Mouse (Mus musculus) stomach, postnatal 0 days (tissue): Measurements from ENCODE around the gene Zfp846. TPM values are rescaled to one million over a fixed set of nuclear protein-coding genes. Genes with fewer than 3 reads are reported as not detected.
"Not testable (repeated sequence)": the region's sequence is repeated elsewhere in the genome, so short reads cannot be mapped to it uniquely, and the experiment has no call there.

Experiments
- ATAC-seq: fragments of 200-750 bp; cut with Nextera tagmentation; 2 replicates; pipeline ENCODE4 v1.8.0; 2017; ENCODE audit not compliant: low FRiP score, low TSS enrichment
- DNase-seq: peaks from one replicate; pipeline ENCODE4 v3.0.0-alpha.2; 2016; ENCODE audit warnings: low spot score
- H3K27ac ChIP-seq: fragments of 300-500 bp; sonication (generic); replicated peaks from 2 replicates; pipeline ENCODE4 v1.5.1; 2014; ENCODE audit warnings: mild to moderate bottlenecking, control low read depth
- H3K27me3 ChIP-seq: fragments of 300-500 bp; sonication (generic); 2 replicates; pipeline ENCODE4 v1.6.1; 2014; ENCODE audit warnings: low read length; ENCODE audit not compliant: control insufficient read depth, insufficient read depth
- H3K36me3 ChIP-seq: fragments of 300-500 bp; sonication (generic); 2 replicates; pipeline ENCODE4 v1.6.1; 2014; ENCODE audit warnings: low read length, mixed read lengths; ENCODE audit not compliant: control insufficient read depth, insufficient read depth
- H3K4me1 ChIP-seq: fragments of 300-500 bp; sonication (generic); replicated peaks from 2 replicates; pipeline ENCODE4 v1.6.1; 2014; ENCODE audit warnings: antibody characterized with exemption; ENCODE audit not compliant: control insufficient read depth, insufficient read depth
- H3K4me2 ChIP-seq: fragments of 300-500 bp; sonication (generic); replicated peaks from 2 replicates; pipeline ENCODE4 v1.6.1; 2014; ENCODE audit warnings: low read depth, mild to moderate bottlenecking, control low read depth, moderate library complexity
- H3K4me3 ChIP-seq: fragments of 300-500 bp; sonication (generic); 2 replicates; pipeline ENCODE4 v1.5.1; 2014; ENCODE audit warnings: low read depth, low read length, control low read depth
- H3K9ac ChIP-seq: fragments of 300-500 bp; sonication (generic); 2 replicates; pipeline ENCODE4 v1.6.1; 2014; ENCODE audit warnings: mild to moderate bottlenecking, low read length, control low read depth, mixed read lengths
- H3K9me3 ChIP-seq: fragments of 300-500 bp; sonication (generic); 2 replicates; pipeline ENCODE4 v1.6.1; 2016; ENCODE audit warnings: low read length; ENCODE audit not compliant: control insufficient read depth
- CTCF ChIP-seq: IDR thresholded peaks from 2 replicates; pipeline ENCODE4 v1.5.1; 2016; ENCODE audit warnings: antibody characterized with exemption, low read depth, mild to moderate bottlenecking, moderate library complexity
- EP300 ChIP-seq: optimal IDR thresholded peaks from 2 replicates; pipeline ENCODE3; 2016; ENCODE audit warnings: antibody characterized with exemption
- WGBS: fragments of 180-500 bp; shearing (Covaris S2); extraction: QIAGEN DNeasy Blood & Tissue Kit; methylation state at CpG from one replicate; pipeline ENCODE4 v1.1.7; 2014; 5-methylcytosine and 5-hydroxymethylcytosine counted together
- polyA plus RNA-seq: library from polyadenylated mRNA; unstranded; fragments of >200 nt; fragmentation: Nextera tagmentation; extraction: Ambion mirVana; gene quantifications from 2 replicates; pipeline ENCODE4 v1.2.1, GENCODE M21; 2015

Zfp846 gene
- polyA plus RNA-seq, 1 experiment from 2014 or later, result 6.9 TPM

GRCm38 (mm10) chr9:20611976-20612375 lies 30.9 kb downstream of the Zfp846 start:
- H3K27me3 ChIP-seq, result no peaks in the 10 kb centered on the region
- ATAC-seq (no peak), DNase-seq (no peak)
- no peaks in the 10 kb centered on the region for H3K9me3 ChIP-seq
- TF ChIP-seq CTCF (no peak), EP300 (no peak)
- H3K9ac ChIP-seq, result no peak overlapping the region
- no peak overlapping the region for H3K4me2 ChIP-seq
- no peaks in the 10 kb centered on the region for H3K4me1 ChIP-seq
- no peaks in the 10 kb centered on the region for H3K36me3 ChIP-seq
- no peak overlapping the region for H3K27ac ChIP-seq
- WGBS, result 74% methylated on average over 5 of the region's 5 CpGs
- H3K4me3 ChIP-seq, result no peak overlapping the region

DNA sequence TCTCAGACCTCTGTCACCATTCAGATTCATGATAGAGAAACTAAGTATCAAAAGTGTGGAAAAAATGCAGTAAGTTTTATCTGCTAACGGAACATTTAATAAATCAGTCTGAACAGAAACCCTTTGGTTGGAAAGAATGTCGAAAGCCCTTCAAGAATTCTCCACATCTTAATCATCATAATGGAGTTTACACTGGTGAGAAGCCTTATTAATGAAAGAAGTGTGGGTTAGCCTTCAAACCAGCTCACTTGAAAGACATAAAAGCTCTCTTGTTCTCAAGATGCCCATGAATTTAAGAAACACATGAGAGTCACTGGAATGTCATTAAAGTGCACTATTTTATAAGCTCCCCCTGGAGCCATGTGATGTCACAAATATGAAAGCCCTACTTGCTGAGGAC lies 35.6 kb downstream of the Zfp846 start:
- DNase-seq, result no peak
- 87% methylated on average over 2 of the region's 2 CpGs for WGBS
- no peak overlapping the region for H3K4me2 ChIP-seq
- H3K27me3 ChIP-seq, result no peaks in the 10 kb centered on the region
- H3K4me3 ChIP-seq, result no peak overlapping the region
- H3K27ac ChIP-seq, result no peak overlapping the region
- no peaks in the 10 kb centered on the region for H3K9me3 ChIP-seq
- H3K36me3 ChIP-seq, result no peaks in the 10 kb centered on the region
- H3K9ac ChIP-seq, result no peak overlapping the region
- no peak for ATAC-seq
- no peak for TF ChIP-seq CTCF
- no peak for TF ChIP-seq EP300
- H3K4me1 ChIP-seq, result no peaks in the 10 kb centered on the region

GRCm38 (mm10) chr9:20631332-20631731 lies 50.2 kb downstream of the Zfp846 start:
- TF ChIP-seq CTCF, result no peak
- no peak for TF ChIP-seq EP300
- 67% methylated on average over 2 of the region's 2 CpGs for WGBS

GRCm38 (mm10) chr9:20635676-20636075 lies 54.6 kb downstream of the Zfp846 start:
- not testable (repeated sequence) for H3K4me3 ChIP-seq, H3K27ac ChIP-seq, ATAC-seq, H3K4me2 ChIP-seq, H3K4me1 ChIP-seq, DNase-seq, H3K27me3 ChIP-seq, H3K9ac ChIP-seq, H3K9me3 ChIP-seq
- H3K36me3 ChIP-seq, result peaks cover 16% of the 10 kb centered on the region
- 95% methylated on average over 8 of the region's 8 CpGs for WGBS

More at GRCm38 (mm10) chr9:20631332-20631731, 50.2 kb downstream of the Zfp846 start:
- Histone ChIP-seq H3K9me3 (no peaks in the 10 kb centered on the region), H3K27ac (no peak overlapping the region), H3K4me2 (no peak overlapping the region), H3K27me3 (no peaks in the 10 kb centered on the region), H3K4me1 (no peaks in the 10 kb centered on the region), H3K4me3 (no peak overlapping the region), H3K9ac (no peak overlapping the region), H3K36me3 (no peaks in the 10 kb centered on the region)
- no peak for ATAC-seq
- DNase-seq, result no peak

- 89% methylated on average over 3 of the region's 3 CpGs for WGBS
- Histone ChIP-seq H3K4me3 (no peak overlapping the region), H3K27ac (no peak overlapping the region), H3K9me3 (no peaks in the 10 kb centered on the region), H3K4me2 (no peak overlapping the region), H3K4me1 (no peaks in the 10 kb centered on the region), H3K9ac (no peak overlapping the region), H3K27me3 (no peaks in the 10 kb centered on the region), H3K36me3 (peaks cover 16% of the 10 kb centered on the region)
- DNase-seq, result no peak
- no peak for TF ChIP-seq CTCF
- no peak for TF ChIP-seq EP300
- no peak for ATAC-seq
Measured at GRCm38 (mm10) chr9:20636256-20636655, 55.2 kb downstream of the Zfp846 start.

DNA sequence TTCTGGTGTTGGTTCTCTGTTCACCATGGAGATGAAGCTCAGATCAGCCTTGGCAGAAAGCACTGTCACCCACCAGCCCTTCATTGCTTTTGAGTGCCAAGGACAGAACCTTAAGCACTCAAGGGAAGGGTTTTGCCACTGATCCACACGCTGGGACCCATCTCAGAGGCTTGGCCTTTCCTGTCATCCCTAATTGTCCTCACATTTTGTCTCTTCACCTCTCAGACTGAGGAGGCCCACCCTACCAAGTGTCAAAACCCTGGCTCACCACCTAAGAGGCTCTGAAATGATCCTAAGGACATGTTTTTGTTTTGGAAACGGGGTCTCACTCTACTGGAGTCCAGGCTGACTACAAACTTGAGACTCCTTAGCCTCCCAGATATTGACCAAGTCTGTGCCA lies 55.7 kb downstream of the Zfp846 start:
- TF ChIP-seq EP300, result no peak
- TF ChIP-seq CTCF, result no peak
- H3K36me3 ChIP-seq, result peaks cover 16% of the 10 kb centered on the region
- H3K9me3 ChIP-seq, result no peaks in the 10 kb centered on the region
- ATAC-seq (no peak), DNase-seq (no peak)
- WGBS, result 87% methylated on average over 2 of the region's 2 CpGs
- no peak overlapping the region for H3K4me3 ChIP-seq
- H3K27ac ChIP-seq, result no peak overlapping the region
- H3K27me3 ChIP-seq, result no peaks in the 10 kb centered on the region
- H3K9ac ChIP-seq, result no peak overlapping the region
- H3K4me1 ChIP-seq, result no peaks in the 10 kb centered on the region
- no peak overlapping the region for H3K4me2 ChIP-seq
